In the genomic region with DNA sequence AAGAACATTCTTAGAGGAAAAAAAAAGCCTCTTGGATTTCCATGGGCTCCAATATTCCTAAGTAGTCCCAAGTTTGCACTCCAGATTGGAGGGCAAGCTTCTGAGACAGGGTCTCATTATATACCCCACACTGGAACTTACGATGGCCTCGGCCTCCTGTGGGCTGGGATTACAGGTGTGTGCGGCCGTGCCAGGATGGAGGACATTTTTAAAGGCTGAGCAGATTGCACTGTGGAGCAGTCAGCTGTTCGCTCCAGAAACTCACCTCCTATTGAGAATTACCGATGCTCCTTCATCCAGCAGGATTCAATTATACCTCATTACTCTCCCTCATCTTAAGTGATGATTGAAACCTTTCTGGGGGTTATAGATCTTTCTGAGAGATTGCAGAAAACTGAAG, we compare ENCODE assay signal across 13 mouse cellular contexts.
DNase-seq lines count a peak whose midpoint lies in the region.
"Had no signal": no experiment of that assay in that cellular context is flagged by ENCODE, and none has a peak within 500 bp of the region (broad histone marks: within the 10 kb centered on the region; RNA-seq: fewer than 3 reads in every experiment).

No protein-coding gene starts in this region.

- peak; percentile 50 to 53 for DNase-seq in cerebellum, postnatal 10 days
- DNase-seq in cerebellum, adult 9-11 months = no peak
- DNase-seq: adrenal gland, adult 2 months; adrenal gland, adult 8-10 months; adrenal gland, postnatal 10 days; adrenal gland, postnatal 14 days; adrenal gland, postnatal 25 days; adrenal gland, postnatal 36 days; B cell, adult 2 months; cerebellum, adult 11 months; cerebellum, adult 11-12 months; cerebellum, adult 18-20 months; cerebellum, adult 2 months had no signal
